Mouse (Mus musculus) heart, embryonic 13.5 days (tissue): ENCODE data around the gene St6galnac3. TPM values are rescaled to one million over a fixed set of nuclear protein-coding genes. Genes with fewer than 3 reads are reported as not detected.

Source experiments
- ATAC-seq: fragments of 200-750 bp; cut with Nextera tagmentation; 2 replicates; pipeline ENCODE4 v1.8.0; 2017; ENCODE audit warnings: moderate TSS enrichment; ENCODE audit not compliant: insufficient number of reproducible peaks, low FRiP score, low TSS enrichment; ENCODE audit errors: extremely low read depth
- H3K27ac ChIP-seq: fragments of 300-500 bp; sonication (generic); replicated peaks from 2 replicates; pipeline ENCODE4 v1.5.1; 2015; ENCODE audit warnings: moderate library complexity, mild to moderate bottlenecking, inconsistent platforms
- H3K27me3 ChIP-seq: fragments of 300-500 bp; sonication (generic); replicated peaks from 2 replicates; pipeline ENCODE4 v1.6.1; 2015; ENCODE audit warnings: mild to moderate bottlenecking, inconsistent platforms
- H3K36me3 ChIP-seq: fragments of 300-500 bp; sonication (generic); 2 replicates; pipeline ENCODE4 v1.6.1; 2015; ENCODE audit warnings: mild to moderate bottlenecking, inconsistent platforms
- H3K4me1 ChIP-seq: fragments of 300-500 bp; sonication (generic); 2 replicates; pipeline ENCODE4 v1.6.1; 2015; ENCODE audit warnings: inconsistent platforms
- H3K4me2 ChIP-seq: fragments of 300-500 bp; sonication (generic); 2 replicates; pipeline ENCODE4 v1.6.1; 2015; ENCODE audit warnings: inconsistent platforms, mild to moderate bottlenecking, moderate library complexity
- H3K4me3 ChIP-seq: fragments of 300-500 bp; sonication (generic); 2 replicates; pipeline ENCODE4 v1.5.1; 2015; ENCODE audit warnings: moderate library complexity, mild to moderate bottlenecking, inconsistent platforms
- H3K9ac ChIP-seq: fragments of 300-500 bp; sonication (generic); 2 replicates; pipeline ENCODE4 v1.6.1; 2015; ENCODE audit warnings: inconsistent platforms, mild to moderate bottlenecking, moderate library complexity
- H3K9me3 ChIP-seq: fragments of 300-500 bp; sonication (generic); 2 replicates; pipeline ENCODE4 v1.6.1; 2016; ENCODE audit warnings: inconsistent platforms
- WGBS: fragments of 180-500 bp; shearing (Covaris S2); methylation state at CpG from one replicate; pipeline ENCODE4 v1.1.7; 2015; ENCODE audit warnings: mixed read lengths; 5-methylcytosine and 5-hydroxymethylcytosine counted together
- polyA plus RNA-seq: library from polyadenylated mRNA; unstranded; fragments of >200 nt; fragmentation: Nextera tagmentation; extraction: Ambion mirVana; gene quantifications from 2 replicates; pipeline ENCODE4 v1.2.1, GENCODE M21; 2015

St6galnac3 gene
- polyA plus RNA-seq, 1 experiment from 2014 or later: 21.7 TPM

- WGBS: 78% methylated on average over 5 of the region's 5 CpGs
- H3K9ac ChIP-seq: no peak overlapping the region
- no peak overlapping the region for H3K27ac ChIP-seq
- ATAC-seq: no peak
- peaks cover 18% of the 10 kb centered on the region for H3K4me1 ChIP-seq
- H3K4me3 ChIP-seq: no peak overlapping the region
- H3K36me3 ChIP-seq: no peaks in the 10 kb centered on the region
- no peaks in the 10 kb centered on the region for H3K27me3 ChIP-seq
- H3K9me3 ChIP-seq: no peaks in the 10 kb centered on the region
- H3K4me2 ChIP-seq: no peak overlapping the region
Observed at GRCm38 (mm10) chr3:153485176-153485575, 239.8 kb downstream of the St6galnac3 start.

- no peaks in the 10 kb centered on the region for H3K9me3 ChIP-seq
- ATAC-seq: no peak
- H3K27me3 ChIP-seq: no peaks in the 10 kb centered on the region
- H3K4me1 ChIP-seq: peaks cover 18% of the 10 kb centered on the region
- H3K4me3 ChIP-seq: no peak overlapping the region
- H3K9ac ChIP-seq: no peak overlapping the region
- no peak overlapping the region for H3K4me2 ChIP-seq
- WGBS: 53% methylated on average over 7 of the region's 7 CpGs
- no peak overlapping the region for H3K27ac ChIP-seq
- H3K36me3 ChIP-seq: no peaks in the 10 kb centered on the region
Observed at GRCm38 (mm10) chr3:153484701-153485100, 240.3 kb downstream of the St6galnac3 start.

- H3K27me3 ChIP-seq: no peaks in the 10 kb centered on the region
- no peaks in the 10 kb centered on the region for H3K9me3 ChIP-seq
- H3K9ac ChIP-seq: no peak overlapping the region
- H3K36me3 ChIP-seq: no peaks in the 10 kb centered on the region
- H3K4me3 ChIP-seq: no peak overlapping the region
- peaks cover 18% of the 10 kb centered on the region for H3K4me1 ChIP-seq
- no peak for ATAC-seq
- H3K4me2 ChIP-seq: no peak overlapping the region
- 83% methylated on average over 4 of the region's 4 CpGs for WGBS
- H3K27ac ChIP-seq: no peak overlapping the region
Observed at GRCm38 (mm10) chr3:153483691-153484090, 241.3 kb downstream of the St6galnac3 start.

GRCm38 (mm10) chr3:153482098-153482497 lies 242.9 kb downstream of the St6galnac3 start:
- H3K27me3 ChIP-seq: no peaks in the 10 kb centered on the region
- peaks cover 18% of the 10 kb centered on the region for H3K4me1 ChIP-seq
- no peak overlapping the region for H3K27ac ChIP-seq
- H3K4me2 ChIP-seq: no peak overlapping the region
- no peaks in the 10 kb centered on the region for H3K36me3 ChIP-seq
- no peaks in the 10 kb centered on the region for H3K9me3 ChIP-seq
- no peak overlapping the region for H3K9ac ChIP-seq
- 83% methylated on average over 11 of the region's 11 CpGs for WGBS
- H3K4me3 ChIP-seq: no peak overlapping the region
- no peak for ATAC-seq

GRCm38 (mm10) chr3:153481012-153481411 lies 244.0 kb downstream of the St6galnac3 start:
- Histone ChIP-seq H3K36me3 (no peaks in the 10 kb centered on the region), H3K9ac (no peak overlapping the region), H3K27ac (no peak overlapping the region), H3K27me3 (no peaks in the 10 kb centered on the region), H3K9me3 (no peaks in the 10 kb centered on the region), H3K4me2 (no peak overlapping the region), H3K4me1 (peaks cover 18% of the 10 kb centered on the region), H3K4me3 (no peak overlapping the region)
- no peak for ATAC-seq
- WGBS: 72% methylated on average over 6 of the region's 6 CpGs

GRCm38 (mm10) chr3:153480636-153481006 lies 244.4 kb downstream of the St6galnac3 start:
- no peak for ATAC-seq
- no peak overlapping the region for H3K27ac ChIP-seq
- no peak overlapping the region for H3K4me2 ChIP-seq
- WGBS: 69% methylated on average over 5 of the region's 5 CpGs
- H3K9me3 ChIP-seq: no peaks in the 10 kb centered on the region
- no peaks in the 10 kb centered on the region for H3K36me3 ChIP-seq
- H3K9ac ChIP-seq: no peak overlapping the region
- H3K4me3 ChIP-seq: no peak overlapping the region
- no peaks in the 10 kb centered on the region for H3K27me3 ChIP-seq
- peaks cover 18% of the 10 kb centered on the region for H3K4me1 ChIP-seq

- H3K36me3 ChIP-seq: no peaks in the 10 kb centered on the region
- no peaks in the 10 kb centered on the region for H3K27me3 ChIP-seq
- 73% methylated on average over 3 of the region's 3 CpGs for WGBS
- H3K4me2 ChIP-seq: no peak overlapping the region
- H3K4me1 ChIP-seq: peaks cover 14% of the 10 kb centered on the region
- H3K4me3 ChIP-seq: no peak overlapping the region
- H3K9ac ChIP-seq: no peak overlapping the region
- no peaks in the 10 kb centered on the region for H3K9me3 ChIP-seq
- ATAC-seq: no peak
- H3K27ac ChIP-seq: no peak overlapping the region
Observed at GRCm38 (mm10) chr3:153480005-153480635, 244.9 kb downstream of the St6galnac3 start.

GRCm38 (mm10) chr3:153475919-153476318 lies 249.1 kb downstream of the St6galnac3 start:
- no peaks in the 10 kb centered on the region for H3K36me3 ChIP-seq
- WGBS: 85% methylated on average over 9 of the region's 9 CpGs
- H3K4me1 ChIP-seq: peaks cover 6% of the 10 kb centered on the region; the same call in 1 of the 2 replicates
- no peak for ATAC-seq
- H3K27ac ChIP-seq: no peak overlapping the region
- H3K9me3 ChIP-seq: no peaks in the 10 kb centered on the region
- H3K9ac ChIP-seq: no peak overlapping the region
- no peak overlapping the region for H3K4me2 ChIP-seq
- no peaks in the 10 kb centered on the region for H3K27me3 ChIP-seq
- H3K4me3 ChIP-seq: no peak overlapping the region

GRCm38 (mm10) chr3:153475461-153475860 lies 249.5 kb downstream of the St6galnac3 start:
- Histone ChIP-seq H3K27me3 (no peaks in the 10 kb centered on the region), H3K9me3 (no peaks in the 10 kb centered on the region), H3K4me1 (peaks cover 1% of the 10 kb centered on the region; the same call in 1 of the 2 replicates), H3K4me2 (no peak overlapping the region), H3K27ac (no peak overlapping the region), H3K4me3 (no peak overlapping the region), H3K9ac (no peak overlapping the region), H3K36me3 (no peaks in the 10 kb centered on the region)
- WGBS: 94% methylated on average over 20 of the region's 20 CpGs
- no peak for ATAC-seq

- no peak for ATAC-seq
- Histone ChIP-seq H3K4me2 (no peak overlapping the region), H3K4me1 (no peaks in the 10 kb centered on the region), H3K9me3 (no peaks in the 10 kb centered on the region), H3K36me3 (no peaks in the 10 kb centered on the region), H3K27me3 (no peaks in the 10 kb centered on the region), H3K4me3 (no peak overlapping the region), H3K9ac (no peak overlapping the region), H3K27ac (no peak overlapping the region)
- 82% methylated on average over 11 of the region's 11 CpGs for WGBS
Observed at GRCm38 (mm10) chr3:153472583-153473471, 252.1 kb downstream of the St6galnac3 start.

- Histone ChIP-seq H3K27me3 (no peaks in the 10 kb centered on the region), H3K27ac (no peak overlapping the region), H3K9me3 (peaks cover 6% of the 10 kb centered on the region; the same call in 1 of the 2 replicates), H3K4me1 (peaks cover 3% of the 10 kb centered on the region; the same call in 1 of the 2 replicates), H3K9ac (no peak overlapping the region), H3K36me3 (peaks cover 6% of the 10 kb centered on the region; the same call in 1 of the 2 replicates), H3K4me2 (no peak overlapping the region), H3K4me3 (no peak overlapping the region)
- WGBS: 83% methylated on average over 6 of the region's 6 CpGs
- ATAC-seq: no peak
Observed at GRCm38 (mm10) chr3:153463849-153464248, 261.1 kb downstream of the St6galnac3 start.
